Mouse (Mus musculus): ENCODE data around the gene Crim1.

Crim1 gene

GRCm38 (mm10) chr17:78331438-78331837, 131.4 kb downstream of the Crim1 start:
- DNase-seq, result no peak

- DNase-seq, result no peak
Measured at GRCm38 (mm10) chr17:78333275-78333674, 133.2 kb downstream of the Crim1 start.

- DNase-seq, result no peak
Measured at GRCm38 (mm10) chr17:78335250-78335649, 135.2 kb downstream of the Crim1 start.

- DNase-seq, result no peak
Measured at GRCm38 (mm10) chr17:78343688-78344087, 143.6 kb downstream of the Crim1 start.

- DNase-seq, result no peak
Measured at GRCm38 (mm10) chr17:78347111-78347801, 147.2 kb downstream of the Crim1 start.

- peak; percentile 57 for DNase-seq
Measured at GRCm38 (mm10) chr17:78351676-78352499, 151.8 kb downstream of the Crim1 start.

GRCm38 (mm10) chr17:78352500-78352855, 152.4 kb downstream of the Crim1 start:
- no peak for DNase-seq

- DNase-seq, result no peak
Measured at GRCm38 (mm10) chr17:78354411-78354810, 154.4 kb downstream of the Crim1 start.

- DNase-seq, result no peak
Measured at GRCm38 (mm10) chr17:78354871-78355270, 154.8 kb downstream of the Crim1 start.

GRCm38 (mm10) chr17:78355611-78356010, 155.6 kb downstream of the Crim1 start:
- DNase-seq, result no peak

GRCm38 (mm10) chr17:78357753-78358152, 157.7 kb downstream of the Crim1 start:
- DNase-seq, result no peak

- DNase-seq, result no peak
Measured at GRCm38 (mm10) chr17:78358251-78358726, 158.2 kb downstream of the Crim1 start.

- peak; percentile 74 for DNase-seq
Measured at GRCm38 (mm10) chr17:78361939-78362728, 162.1 kb downstream of the Crim1 start.

GRCm38 (mm10) chr17:78364555-78365302, 164.7 kb downstream of the Crim1 start:
- DNase-seq, result no peak

- no peak for DNase-seq
Measured at GRCm38 (mm10) chr17:78366070-78366469, 166.0 kb downstream of the Crim1 start.

- no peak for DNase-seq
Measured at GRCm38 (mm10) chr17:78368481-78368880, 168.4 kb downstream of the Crim1 start.

- no peak for DNase-seq
Measured at GRCm38 (mm10) chr17:78370445-78370844, 170.4 kb downstream of the Crim1 start.

- no peak for DNase-seq
Measured at GRCm38 (mm10) chr17:78373174-78373573, 173.1 kb downstream of the Crim1 start.

- DNase-seq, result no peak
Measured at GRCm38 (mm10) chr17:78373849-78374248, 173.8 kb downstream of the Crim1 start.

GRCm38 (mm10) chr17:78374756-78375155, 174.7 kb downstream of the Crim1 start:
- DNase-seq, result no peak

GRCm38 (mm10) chr17:78376587-78376986, 176.5 kb downstream of the Crim1 start:
- no peak for DNase-seq

- no peak for DNase-seq
Measured at GRCm38 (mm10) chr17:78379079-78379729, 179.2 kb downstream of the Crim1 start.

All from thymus, postnatal 25 days (tissue).